Mouse (Mus musculus) embryonic fibroblast, embryonic 13.5 days (primary cell): ENCODE results near the gene Mtrf1. TPM values are rescaled to one million over a fixed set of nuclear protein-coding genes. Genes with fewer than 3 reads are reported as not detected.
A peak's percentile ranks its signal among the peaks of the same experiment; 100 is the strongest.
"Not testable (repeated sequence)": the region's sequence is repeated elsewhere in the genome, so short reads cannot be mapped to it uniquely, and the experiment has no call there.

Experiments used
- H3K27ac ChIP-seq: 2 replicates; pipeline ENCODE4 v1.5.1; 2012; ENCODE audit warnings: low read length, control low read depth, inconsistent platforms; ENCODE audit not compliant: insufficient read depth
- H3K4me1 ChIP-seq: 2 replicates; pipeline ENCODE4 v1.6.1; 2011; ENCODE audit warnings: low read length; ENCODE audit not compliant: control insufficient read depth, insufficient read depth
- H3K4me3 ChIP-seq: 2 replicates; pipeline ENCODE4 v1.5.1; 2011; ENCODE audit warnings: mild to moderate bottlenecking, control low read depth, low read length; ENCODE audit not compliant: insufficient read depth
- CTCF ChIP-seq: IDR thresholded peaks from 2 replicates; pipeline ENCODE4 v1.5.1; 2011; ENCODE audit warnings: mild to moderate bottlenecking, control low read depth, low read length, moderate library complexity, borderline replicate concordance; ENCODE audit not compliant: insufficient read depth
- POLR2A ChIP-seq: IDR thresholded peaks from 2 replicates; pipeline ENCODE4 v1.6.1; 2011; ENCODE audit warnings: low read depth, mild to moderate bottlenecking, control low read depth, low read length, moderate library complexity
- polyA plus RNA-seq: library from polyadenylated mRNA; stranded (reverse); fragments of >200 nt; gene quantifications from 2 replicates; pipeline ENCODE4 v1.2.4, GENCODE M21; 2011; ENCODE audit warnings: low read depth; ENCODE audit not compliant: missing spikeins, insufficient read length

The Mtrf1 gene
- polyA plus RNA-seq, 1 experiment: 7.9 TPM

DNA sequence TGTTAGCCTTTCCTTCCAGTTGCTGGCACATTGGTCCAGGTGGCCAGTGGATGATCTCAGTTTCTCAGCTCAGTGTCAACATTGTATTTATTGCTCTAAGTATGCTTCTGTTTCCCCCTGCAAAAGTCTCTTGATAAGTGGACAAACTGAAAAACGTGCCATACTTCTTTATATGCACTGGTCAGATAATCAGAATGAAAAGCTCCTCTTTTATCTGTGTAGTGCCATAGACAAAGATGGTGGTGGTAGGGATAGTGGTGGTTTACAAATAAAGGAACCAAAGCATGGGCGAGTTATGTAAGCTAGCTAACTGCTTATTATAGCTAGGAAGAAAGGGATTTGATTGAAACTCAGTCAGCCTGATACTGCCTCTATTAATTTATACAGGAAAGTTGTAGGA is 10.1 kb downstream of the Mtrf1 start:
- Histone ChIP-seq H3K27ac (no peak overlapping the region), H3K4me1 (0 out of 2 replicates have a peak, but pooled peaks cover 3% of the 10 kb centered on the region), H3K4me3 (no peak overlapping the region)
- TF ChIP-seq POLR2A: no peak
- no peak for TF ChIP-seq CTCF

DNA sequence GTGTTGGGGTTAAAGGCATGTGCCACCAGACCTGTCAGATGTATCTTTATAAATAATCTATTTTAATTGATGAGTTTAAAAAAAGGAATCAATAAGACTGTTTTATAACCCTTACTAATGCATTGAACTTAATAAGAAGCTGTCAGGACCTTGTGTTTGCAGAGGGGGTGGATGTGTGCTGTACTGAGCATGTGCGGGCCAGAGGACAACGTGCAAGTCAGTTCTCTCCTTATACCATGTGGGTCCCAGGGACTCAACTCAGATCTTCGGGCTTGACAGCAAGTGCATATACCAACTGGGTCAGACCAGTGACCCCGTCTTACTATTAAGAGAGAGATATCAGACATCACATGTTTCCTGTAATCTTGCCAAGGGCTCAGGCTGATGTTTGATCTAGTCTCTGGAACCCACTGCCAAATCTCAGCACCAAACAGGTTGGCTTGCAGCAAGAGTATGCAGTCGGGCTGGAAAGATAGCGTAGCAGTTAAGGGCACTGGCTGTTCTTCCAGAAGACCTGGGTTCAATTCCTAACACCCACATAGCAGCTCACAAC is 11.8 kb downstream of the Mtrf1 start:
- no peak for TF ChIP-seq POLR2A
- Histone ChIP-seq H3K4me3 (no peak overlapping the region), H3K4me1 (0 out of 2 replicates have a peak, but pooled peaks cover 3% of the 10 kb centered on the region), H3K27ac (no peak overlapping the region)

DNA sequence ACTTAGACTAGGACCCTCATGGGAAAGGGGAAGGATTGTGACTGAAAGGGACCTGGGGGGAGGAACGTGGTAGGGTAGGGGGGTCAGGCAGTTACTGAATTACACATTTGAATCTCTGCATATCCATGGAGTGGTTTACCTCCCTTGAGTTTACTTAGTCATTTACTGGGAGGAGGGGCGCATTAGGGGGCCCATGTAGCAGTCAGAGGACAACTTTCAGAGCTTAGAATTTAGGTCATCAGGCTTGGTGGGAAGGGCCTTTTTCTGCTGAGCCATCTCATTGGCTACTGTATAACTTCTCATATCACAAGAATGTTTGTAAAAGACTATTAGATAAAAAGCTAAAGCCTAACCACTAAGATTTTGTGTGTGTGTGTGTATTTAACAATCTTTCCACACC is 13.1 kb downstream of the Mtrf1 start:
- TF ChIP-seq CTCF (no peak), POLR2A (no peak)
- Histone ChIP-seq H3K4me1 (0 out of 2 replicates have a peak, but pooled peaks cover 3% of the 10 kb centered on the region), H3K4me3 (no peak overlapping the region), H3K27ac (no peak overlapping the region)

DNA sequence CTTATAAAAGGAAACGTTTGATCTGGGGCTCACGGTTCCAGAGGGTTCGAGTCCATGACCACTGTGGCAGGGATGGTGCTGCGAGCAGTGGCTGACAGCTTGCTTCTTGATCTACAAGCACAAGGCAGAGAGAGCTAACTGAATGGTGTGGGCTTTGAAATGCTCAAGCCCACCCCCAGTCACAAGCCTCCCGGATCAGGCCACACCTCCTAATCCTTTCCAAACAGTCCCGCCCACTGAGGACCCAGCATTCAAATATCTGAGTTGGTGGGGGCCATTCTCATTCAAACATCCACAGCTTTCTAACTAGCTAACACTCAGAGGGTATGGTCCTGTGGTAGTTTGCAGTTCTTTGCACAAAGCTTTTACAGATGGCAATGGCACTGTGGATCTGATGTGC is 15.5 kb downstream of the Mtrf1 start:
- no peak overlapping the region for H3K27ac ChIP-seq
- 0 out of 2 replicates have a peak, but pooled peaks cover 3% of the 10 kb centered on the region for H3K4me1 ChIP-seq
- no peak overlapping the region for H3K4me3 ChIP-seq
- no peak for TF ChIP-seq CTCF
- no peak for TF ChIP-seq POLR2A

DNA sequence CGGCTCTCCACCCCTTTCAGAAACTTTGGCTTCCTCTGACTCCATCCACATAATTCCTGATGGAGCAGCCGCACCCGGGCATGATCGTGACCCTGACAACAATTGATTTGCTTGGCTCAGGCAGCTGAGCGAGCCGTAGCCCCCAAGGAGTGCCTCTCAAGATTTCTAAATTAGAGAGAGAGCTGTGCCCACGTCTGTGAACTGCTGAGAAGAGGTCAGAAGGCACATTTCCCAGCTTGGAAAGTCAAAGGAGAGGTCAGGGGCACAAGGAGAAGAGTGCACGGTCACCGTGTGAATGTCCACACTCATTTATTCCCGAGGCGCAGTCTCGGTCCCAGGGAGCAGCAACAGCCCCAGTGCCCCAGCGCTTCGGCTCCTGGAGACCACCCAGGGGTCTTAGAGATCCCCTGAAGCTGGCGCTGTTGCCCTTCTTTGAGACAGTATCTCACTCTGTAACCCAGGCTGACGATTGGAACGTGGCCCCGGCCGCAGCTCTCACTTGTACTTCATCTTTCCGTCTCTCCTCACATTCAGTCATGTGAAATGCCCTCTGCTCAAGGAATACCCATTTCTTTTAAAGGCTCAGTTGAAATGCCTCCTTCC is 22.6 kb downstream of the Mtrf1 start:
- Histone ChIP-seq H3K4me1 (no peaks in the 10 kb centered on the region), H3K4me3 (no peak overlapping the region), H3K27ac (no peak overlapping the region)
- TF ChIP-seq POLR2A: no peak
- no peak for TF ChIP-seq CTCF

DNA sequence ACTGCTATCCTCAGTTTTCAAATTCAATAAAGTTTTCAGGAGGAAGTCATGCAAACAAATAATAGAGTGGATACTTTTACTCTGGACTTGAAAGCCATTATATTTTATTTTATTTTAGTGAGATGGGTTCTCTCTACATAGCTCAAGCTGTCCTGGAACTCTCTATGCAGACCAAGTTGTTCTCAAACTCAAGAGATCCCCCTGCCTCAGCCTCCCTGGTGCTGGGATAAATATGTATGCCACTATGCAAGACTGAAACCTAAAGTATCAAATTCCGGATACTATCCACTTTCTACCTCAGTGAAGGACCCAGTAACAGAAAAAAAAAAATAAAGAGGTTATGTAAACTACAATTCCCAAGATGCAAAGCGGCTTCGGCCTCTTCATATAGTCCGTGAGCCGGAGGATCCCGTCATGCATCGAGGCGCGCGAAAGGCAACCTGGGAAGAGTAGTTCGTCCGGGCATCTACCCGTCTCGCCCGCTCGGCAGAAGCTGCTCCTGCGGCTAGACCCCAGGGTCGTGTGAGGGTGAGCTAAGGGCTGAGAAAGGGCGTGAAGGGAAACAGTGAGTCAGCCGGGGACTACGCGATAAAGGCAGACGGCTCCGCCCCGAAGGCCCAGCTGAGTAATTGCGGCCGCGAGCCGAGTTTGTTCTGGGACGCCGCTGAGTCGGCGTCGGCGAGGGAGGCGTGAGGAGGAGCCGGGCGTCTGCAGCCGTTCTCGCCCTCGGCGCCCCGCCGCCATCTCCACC is 28.6 kb downstream of the Mtrf1 start, which contains the start of gene Kbtbd7:
TSS of gene Kbtbd7 (plus strand) at position 533 of the 751 bp plus-strand sequence.
- Histone ChIP-seq H3K4me3 (no peak within 1 kb of the TSS), H3K27ac (0 out of 2 replicates have a peak within 1 kb of the TSS, but pooled peaks have one; percentile 0), H3K4me1 (no peaks in the 10 kb centered on the region)
- TF ChIP-seq CTCF (no peak), POLR2A (no peak)

DNA sequence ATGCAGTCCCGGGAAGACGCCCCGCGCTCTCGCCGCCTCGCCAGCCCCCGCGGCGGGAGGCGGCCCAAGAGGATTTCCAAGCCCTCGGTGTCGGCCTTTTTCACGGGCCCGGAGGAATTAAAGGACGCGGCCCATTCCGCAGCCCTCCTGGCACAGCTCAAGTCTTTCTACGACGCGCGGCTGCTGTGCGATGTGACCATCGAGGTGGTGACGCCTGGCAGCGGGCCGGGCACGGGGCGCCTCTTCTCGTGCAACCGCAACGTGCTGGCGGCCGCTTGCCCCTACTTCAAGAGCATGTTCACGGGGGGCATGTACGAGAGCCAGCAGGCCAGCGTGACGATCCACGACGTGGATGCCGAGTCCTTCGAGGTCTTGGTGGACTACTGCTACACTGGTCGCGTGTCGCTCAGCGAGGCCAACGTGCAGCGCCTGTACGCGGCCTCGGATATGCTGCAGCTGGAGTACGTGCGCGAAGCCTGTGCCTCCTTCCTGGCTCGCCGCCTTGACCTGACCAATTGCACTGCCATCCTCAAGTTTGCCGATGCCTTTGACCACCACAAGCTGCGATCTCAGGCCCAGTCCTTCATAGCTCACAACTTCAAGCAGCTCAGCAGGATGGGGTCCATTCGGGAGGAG is 29.3 kb downstream of the Mtrf1 start:
- not testable (repeated sequence) for H3K4me1 ChIP-seq, H3K4me3 ChIP-seq
- H3K27ac ChIP-seq: 0 out of 2 replicates have a peak overlapping the region, but pooled peaks have one; percentile 0

DNA sequence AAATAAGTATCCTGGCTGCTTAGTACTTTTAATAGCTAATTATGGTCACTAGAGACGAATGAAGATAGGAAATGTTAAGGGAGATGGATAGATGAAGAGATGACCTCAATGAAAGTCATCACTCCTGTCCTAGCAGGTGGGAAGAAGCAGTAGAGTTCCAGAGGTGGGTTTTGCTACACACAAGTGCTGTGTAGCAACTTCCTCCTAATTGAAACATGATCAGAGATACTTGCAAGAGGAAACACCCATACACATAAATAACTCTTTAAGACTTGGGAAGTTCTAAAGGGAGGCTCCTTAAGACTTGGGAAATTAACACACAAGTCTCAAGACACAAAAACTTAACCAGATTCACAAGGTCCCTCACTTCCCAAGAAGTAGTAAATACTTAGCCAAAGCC is 36.5 kb downstream of the Mtrf1 start:
- no peaks in the 10 kb centered on the region for H3K4me1 ChIP-seq
- no peak overlapping the region for H3K4me3 ChIP-seq
- H3K27ac ChIP-seq: no peak overlapping the region
- TF ChIP-seq POLR2A: no peak
- no peak for TF ChIP-seq CTCF

DNA sequence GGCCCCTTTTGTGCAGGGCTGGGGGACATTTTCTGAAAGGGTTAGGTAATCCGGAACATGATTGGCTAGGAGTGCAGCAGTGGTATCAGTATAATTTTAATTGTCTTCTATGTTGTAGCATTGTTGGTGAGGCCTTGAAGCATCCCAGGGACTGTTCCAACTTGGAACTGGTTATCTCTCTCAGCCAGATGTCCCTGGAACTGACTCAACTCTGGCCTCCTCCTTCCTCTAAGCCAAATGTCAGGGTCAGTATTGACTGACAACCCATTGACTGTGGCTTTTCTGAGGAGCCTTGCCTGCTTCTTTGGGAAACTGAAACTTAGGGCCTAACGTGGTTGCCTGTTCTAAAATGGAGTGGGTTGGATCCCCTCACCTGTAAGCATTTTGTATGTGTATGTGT is 43.1 kb downstream of the Mtrf1 start:
- H3K27ac ChIP-seq: no peak overlapping the region
- TF ChIP-seq CTCF (no peak), POLR2A (no peak)

DNA sequence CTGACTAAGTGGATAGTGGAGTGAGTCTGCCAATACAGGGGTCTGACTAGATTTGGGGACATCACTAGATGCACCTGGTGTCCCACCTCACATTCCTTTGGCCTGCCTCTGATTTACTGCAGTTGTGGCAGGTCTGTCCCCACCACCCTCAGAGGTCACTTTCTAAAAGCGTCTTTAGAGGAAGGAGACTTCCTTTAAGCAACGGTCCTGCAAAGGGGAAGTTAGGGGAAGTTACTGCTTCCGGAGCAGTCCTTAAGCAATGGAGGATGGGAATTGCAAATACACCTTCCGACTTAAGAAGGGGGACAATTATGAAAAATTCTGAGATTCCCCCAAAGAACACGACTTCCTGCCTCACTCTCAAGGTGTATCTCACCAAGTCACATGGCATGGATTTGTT is 43.9 kb downstream of the Mtrf1 start:
- TF ChIP-seq CTCF: no peak
- TF ChIP-seq POLR2A: no peak
- Histone ChIP-seq H3K27ac (no peak overlapping the region), H3K4me1 (no peaks in the 10 kb centered on the region), H3K4me3 (no peak overlapping the region)

More for the DNA sequence above, 43.1 kb downstream of the Mtrf1 start:
- Histone ChIP-seq H3K4me3 (no peak overlapping the region), H3K4me1 (no peaks in the 10 kb centered on the region)
